Mouse (Mus musculus) spleen, adult 2 months (tissue): ENCODE results near the gene Cldn18.

Experiments used
- CTCF ChIP-seq: fragments of 200-500 bp; IDR thresholded peaks from 2 replicates; pipeline ENCODE4 v1.5.1; 2011; ENCODE audit warnings: mild to moderate bottlenecking, inconsistent platforms; ENCODE audit not compliant: insufficient read depth, insufficient read length, insufficient replicate concordance; ENCODE audit errors: extremely low read depth
- POLR2A ChIP-seq: fragments of 200-500 bp; IDR thresholded peaks from 2 replicates; pipeline ENCODE4 v1.6.1; 2011; ENCODE audit warnings: low read depth, low read length, inconsistent platforms

- no peak for TF ChIP-seq POLR2A
- TF ChIP-seq CTCF: no peak
Observed at GRCm38 (mm10) chr9:99667596-99667995, 49.5 kb downstream of the Cldn18 start.
